Mouse (Mus musculus) thymus, adult 2 months (tissue): ENCODE results near the gene Me1. TPM values are rescaled to one million over a fixed set of nuclear protein-coding genes. Genes with fewer than 3 reads are reported as not detected.

Experiments used
- DNase-seq: peaks from one replicate; pipeline ENCODE4 v3.0.0; 2021
- H3K27ac ChIP-seq: fragments of 200-500 bp; 2 replicates; pipeline ENCODE4 v1.5.1; 2012; ENCODE audit warnings: low read length, control low read depth; ENCODE audit not compliant: control insufficient read depth, insufficient read depth
- H3K27me3 ChIP-seq: fragments of 200-500 bp; 2 replicates; pipeline ENCODE4 v1.6.1; 2012; ENCODE audit warnings: mild to moderate bottlenecking, low read length, moderate library complexity, mixed read lengths; ENCODE audit not compliant: control insufficient read depth, insufficient read depth
- H3K36me3 ChIP-seq: fragments of 200-500 bp; 2 replicates; pipeline ENCODE4 v1.6.1; 2012; ENCODE audit warnings: mild to moderate bottlenecking, low read length, moderate library complexity; ENCODE audit not compliant: control insufficient read depth, insufficient read depth
- H3K4me1 ChIP-seq: fragments of 200-500 bp; replicated peaks from 2 replicates; pipeline ENCODE4 v1.6.1; 2012; ENCODE audit warnings: low read length; ENCODE audit not compliant: control insufficient read depth, insufficient read depth
- H3K4me3 ChIP-seq: fragments of 200-500 bp; 2 replicates; pipeline ENCODE4 v1.5.1; 2012; ENCODE audit warnings: mild to moderate bottlenecking, low read length, control low read depth, moderate library complexity; ENCODE audit not compliant: control insufficient read depth, insufficient read depth
- CTCF ChIP-seq: fragments of 200-500 bp; IDR thresholded peaks from 2 replicates; pipeline ENCODE4 v1.5.1; 2012; ENCODE audit warnings: mild to moderate bottlenecking, control low read depth, low read length, moderate library complexity, borderline replicate concordance; ENCODE audit not compliant: control insufficient read depth, poor library complexity, insufficient read depth; ENCODE audit errors: extremely low read depth
- POLR2A ChIP-seq: fragments of 200-500 bp; IDR thresholded peaks from 2 replicates; pipeline ENCODE4 v1.6.1; 2012; ENCODE audit warnings: mild to moderate bottlenecking, low read length, control low read depth, moderate library complexity; ENCODE audit not compliant: control insufficient read depth, poor library complexity, insufficient read depth; ENCODE audit errors: extremely low read depth
- WGBS: fragments of 180-500 bp; shearing (Covaris S2); methylation state at CpG from one replicate; pipeline ENCODE4 v1.1.7; 2018; 5-methylcytosine and 5-hydroxymethylcytosine counted together
- polyA plus RNA-seq: library from polyadenylated mRNA; depleted of rRNA; stranded (reverse); fragments of >200 nt; gene quantifications from 2 replicates; pipeline ENCODE4 v1.2.3, GENCODE M21; 2012

The Me1 gene
- polyA plus RNA-seq, 1 experiment = 24.6 TPM

DNA sequence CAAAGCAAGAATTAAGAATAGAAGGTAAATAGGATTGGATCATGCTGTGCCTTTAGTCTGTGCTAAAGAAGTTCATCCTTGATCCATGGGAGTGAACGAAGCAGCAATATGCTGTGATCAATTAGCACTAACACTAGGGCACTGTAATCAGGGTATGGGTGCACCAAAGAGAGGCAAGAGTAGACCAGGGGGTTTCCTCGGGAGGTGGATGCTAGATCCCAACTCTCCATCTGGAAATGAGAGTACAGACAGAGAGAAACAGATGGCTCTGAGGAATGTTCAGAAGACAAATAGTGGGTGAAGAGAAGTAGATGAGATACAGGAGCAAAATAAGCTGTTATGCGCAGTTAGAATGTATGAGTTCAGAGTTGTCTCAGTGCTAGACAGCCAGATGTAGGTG is 68.8 kb downstream of the Me1 start:
- Histone ChIP-seq H3K27me3 (no peaks in the 10 kb centered on the region), H3K36me3 (no peaks in the 10 kb centered on the region), H3K4me3 (no peak overlapping the region), H3K27ac (no peak overlapping the region), H3K4me1 (peaks cover 5% of the 10 kb centered on the region)
- WGBS = 94% methylated on average over 3 of the region's 3 CpGs
- TF ChIP-seq CTCF = no peak
- TF ChIP-seq POLR2A = no peak
- no peak for DNase-seq

DNA sequence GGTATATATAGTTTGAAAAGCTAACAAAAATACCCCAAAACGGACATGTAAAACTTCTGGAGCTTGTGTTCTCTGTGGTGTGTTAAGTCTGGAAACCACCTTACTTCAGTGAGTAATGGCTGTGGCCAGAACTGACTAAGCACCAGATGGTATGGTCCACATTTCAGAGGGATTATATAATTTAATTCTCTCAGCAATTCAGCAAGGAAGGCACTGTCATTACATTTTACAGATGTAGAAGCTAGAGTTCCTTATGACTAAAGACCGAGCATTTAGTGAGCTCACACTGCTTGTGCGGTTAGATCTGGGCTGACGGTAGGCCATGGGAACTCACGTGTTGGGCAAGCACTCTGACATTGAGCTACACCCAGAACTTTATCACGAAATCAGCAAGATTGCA is 71.0 kb downstream of the Me1 start:
- TF ChIP-seq POLR2A = no peak
- no peak for TF ChIP-seq CTCF
- no peak overlapping the region for H3K27ac ChIP-seq
- 41% methylated on average over 6 of the region's 6 CpGs for WGBS
- H3K4me3 ChIP-seq = no peak overlapping the region
- no peaks in the 10 kb centered on the region for H3K27me3 ChIP-seq
- H3K36me3 ChIP-seq = no peaks in the 10 kb centered on the region
- DNase-seq = no peak
- H3K4me1 ChIP-seq = peaks cover 5% of the 10 kb centered on the region

DNA sequence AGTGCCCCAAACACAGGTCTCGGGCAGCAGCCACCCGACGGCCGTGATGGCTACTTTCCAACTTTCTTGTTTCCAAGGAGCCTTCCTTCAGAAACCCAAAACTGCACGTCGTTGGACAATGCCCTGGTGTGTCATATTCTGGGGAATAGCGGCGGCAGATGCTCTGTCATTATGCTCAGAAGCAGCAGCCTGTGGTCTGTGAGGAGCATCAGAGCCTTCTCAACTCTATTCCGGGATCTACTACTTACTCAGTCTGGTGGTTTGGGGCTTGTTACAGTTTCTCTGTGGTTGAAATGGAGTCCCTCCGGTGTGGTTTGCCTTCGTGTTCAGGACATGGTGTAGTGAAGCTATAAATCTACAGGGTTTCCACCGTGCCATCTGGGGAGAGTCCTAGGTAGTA is 71.7 kb downstream of the Me1 start:
- Histone ChIP-seq H3K4me1 (peaks cover 5% of the 10 kb centered on the region), H3K27me3 (no peaks in the 10 kb centered on the region), H3K36me3 (no peaks in the 10 kb centered on the region), H3K4me3 (no peak overlapping the region), H3K27ac (no peak overlapping the region)
- no peak for DNase-seq
- 19% methylated on average over 12 of the region's 12 CpGs for WGBS
- no peak for TF ChIP-seq POLR2A
- no peak for TF ChIP-seq CTCF

DNA sequence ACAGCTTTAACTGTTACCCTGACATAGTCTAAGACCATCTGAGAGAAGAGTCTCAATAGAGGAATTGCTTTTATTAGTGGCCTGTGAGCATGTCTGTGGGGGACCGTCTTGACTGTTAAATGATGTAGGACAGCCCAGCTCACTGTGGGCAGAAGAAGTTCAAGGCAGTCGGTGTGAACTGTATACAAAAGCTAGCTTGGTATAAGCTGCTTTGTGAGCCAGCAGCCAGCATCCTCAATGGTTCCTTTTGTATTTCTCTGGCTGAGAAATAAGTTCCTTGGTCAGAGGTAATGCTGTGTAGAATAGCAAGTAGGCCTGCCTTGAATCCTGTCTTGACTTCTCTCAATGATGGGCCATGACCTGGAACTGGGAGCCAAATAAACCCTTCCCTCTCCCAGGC is 73.7 kb downstream of the Me1 start:
- no peaks in the 10 kb centered on the region for H3K27me3 ChIP-seq
- H3K4me3 ChIP-seq = no peak overlapping the region
- TF ChIP-seq POLR2A = no peak
- TF ChIP-seq CTCF = no peak
- no peaks in the 10 kb centered on the region for H3K36me3 ChIP-seq
- H3K27ac ChIP-seq = no peak overlapping the region
- WGBS = 92% methylated on average over 2 of the region's 2 CpGs
- H3K4me1 ChIP-seq = peaks cover 5% of the 10 kb centered on the region
- no peak for DNase-seq

DNA sequence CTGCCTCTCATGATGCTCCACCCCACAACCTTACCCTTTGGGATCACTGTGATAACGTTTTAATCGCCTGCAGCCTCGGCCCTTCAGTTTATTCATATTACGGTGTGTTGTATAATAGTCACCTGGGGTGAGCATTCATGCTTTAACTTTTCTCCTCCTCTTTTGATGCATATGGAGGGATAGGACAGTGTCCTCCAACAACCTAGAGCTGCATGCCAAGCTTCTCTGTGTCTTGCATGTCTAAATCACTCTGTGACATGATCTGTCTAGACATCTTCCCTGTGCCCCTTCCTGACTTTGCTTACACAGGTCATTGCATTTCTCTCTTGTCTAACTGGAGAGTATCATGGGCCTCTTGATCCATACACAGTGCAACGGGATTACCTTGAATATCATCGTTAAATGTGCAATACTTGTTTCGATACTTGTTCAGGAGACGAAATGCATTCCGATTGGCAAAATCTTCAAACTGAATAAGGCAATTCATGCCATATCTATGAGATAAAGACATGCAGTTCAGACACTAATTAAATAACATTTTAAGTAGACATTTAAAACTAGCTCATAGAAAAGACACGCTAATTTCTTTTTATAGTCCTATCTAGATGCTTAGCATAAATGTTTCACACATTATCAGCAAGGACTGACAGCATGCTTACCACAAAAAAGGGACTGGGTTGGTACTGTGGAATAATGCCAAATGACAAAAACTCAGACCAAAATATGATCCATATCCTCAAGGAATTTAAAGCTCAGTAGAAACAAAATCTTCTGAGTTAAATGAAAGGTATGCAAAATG is 76.2 kb downstream of the Me1 start:
- peaks cover 2% of the 10 kb centered on the region; the same call in 1 of the 2 replicates for H3K4me1 ChIP-seq
- no peaks in the 10 kb centered on the region for H3K36me3 ChIP-seq
- TF ChIP-seq CTCF = no peak
- TF ChIP-seq POLR2A = no peak
- DNase-seq = no peak
- H3K4me3 ChIP-seq = no peak overlapping the region
- H3K27ac ChIP-seq = no peak overlapping the region
- 93% methylated on average over 10 of the region's 10 CpGs for WGBS
- no peaks in the 10 kb centered on the region for H3K27me3 ChIP-seq

DNA sequence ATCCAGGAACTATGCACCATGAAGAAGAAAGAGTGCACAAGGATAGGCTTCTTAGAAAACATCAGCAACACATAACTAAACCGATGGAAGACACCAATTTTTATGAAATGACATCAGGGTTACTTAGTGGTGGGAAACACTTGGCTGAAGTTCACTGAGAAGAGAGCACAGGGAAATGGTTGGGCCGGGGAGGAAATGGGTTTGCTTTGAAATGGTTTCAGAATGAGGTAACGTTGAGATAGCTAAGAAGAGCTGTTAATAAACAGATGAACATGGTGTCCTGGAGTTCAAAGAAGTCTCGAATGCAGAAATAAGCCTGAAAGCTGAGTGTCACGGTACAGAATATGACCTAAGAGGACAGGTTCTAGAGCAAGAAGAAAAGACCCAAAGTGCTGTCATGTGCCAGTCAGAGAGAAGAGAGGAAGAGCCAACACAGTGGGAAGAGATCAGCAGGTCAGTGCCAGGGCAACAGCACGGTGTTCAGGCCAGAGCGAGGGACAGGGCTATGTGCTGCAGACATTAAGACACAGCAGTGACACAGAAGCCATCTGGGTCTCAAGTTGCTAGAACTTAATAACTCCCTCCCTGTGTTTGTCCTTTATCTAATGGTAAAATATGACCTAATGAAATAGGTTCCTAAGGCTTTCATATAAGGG is 77.8 kb downstream of the Me1 start:
- H3K4me1 ChIP-seq = no peaks in the 10 kb centered on the region
- H3K4me3 ChIP-seq = no peak overlapping the region
- DNase-seq = no peak
- no peak overlapping the region for H3K27ac ChIP-seq
- 21% methylated on average over 7 of the region's 7 CpGs for WGBS
- H3K27me3 ChIP-seq = no peaks in the 10 kb centered on the region
- TF ChIP-seq POLR2A (no peak), CTCF (no peak)
- no peaks in the 10 kb centered on the region for H3K36me3 ChIP-seq

DNA sequence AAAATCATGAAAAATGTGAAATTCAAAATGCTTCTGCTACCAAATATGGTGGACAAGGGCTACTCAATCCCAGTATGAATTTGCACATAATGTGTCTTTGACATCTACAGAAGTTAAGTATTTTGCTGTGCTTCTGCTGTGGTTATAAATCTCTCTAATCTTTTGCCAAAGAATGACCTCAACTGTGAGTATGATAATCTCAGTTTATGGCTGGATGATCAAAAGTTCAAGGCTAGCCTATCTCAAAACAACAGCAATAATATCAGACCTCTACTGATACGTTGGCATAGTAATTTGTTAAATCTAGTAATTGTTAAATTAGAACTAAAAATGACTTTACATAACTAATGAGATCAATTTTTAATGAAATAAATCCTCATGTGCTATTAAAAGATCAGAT is 80.0 kb downstream of the Me1 start:
- no peak for DNase-seq
- no peaks in the 10 kb centered on the region for H3K4me1 ChIP-seq
- H3K27me3 ChIP-seq = no peaks in the 10 kb centered on the region
- WGBS = 92% methylated on average over 1 of the region's 1 CpGs
- no peak overlapping the region for H3K27ac ChIP-seq
- H3K36me3 ChIP-seq = no peaks in the 10 kb centered on the region
- TF ChIP-seq CTCF (no peak), POLR2A (no peak)
- H3K4me3 ChIP-seq = no peak overlapping the region
